30 mouse cellular contexts compared by ENCODE assay signal in the genomic region with DNA sequence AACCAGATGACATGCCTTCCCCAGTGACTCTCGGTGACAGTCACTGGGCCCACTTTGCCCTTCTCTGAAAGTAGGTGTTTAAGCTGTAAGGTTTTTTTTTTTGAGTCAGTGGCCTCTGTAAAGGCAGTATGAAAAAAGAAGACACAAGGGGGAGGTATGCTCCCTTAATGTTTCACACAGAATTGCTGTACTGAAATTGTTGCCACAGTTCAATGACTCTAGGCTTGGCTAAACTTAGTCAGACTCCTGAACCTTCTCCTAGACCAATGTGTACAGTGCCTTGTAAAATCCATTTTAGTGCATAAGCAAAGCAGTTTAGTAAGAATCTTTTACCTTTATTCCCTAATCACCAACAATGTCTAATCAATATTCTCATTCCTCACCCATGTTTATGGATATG.
A peak's percentile ranks its signal among the peaks of the same experiment; 100 is the strongest.
DNase-seq lines count a peak whose midpoint lies in the region; ATAC-seq and TF ChIP-seq lines count a peak whose summit lies in the region.
"Had no signal": no experiment of that assay in that cellular context is flagged by ENCODE, and none has a peak within 500 bp of the region (broad histone marks: within the 10 kb centered on the region; RNA-seq: fewer than 3 reads in every experiment).

No protein-coding gene starts in this region.

- no peak for TF ChIP-seq POLR2A in kidney, adult 2 months (IDR thresholded peaks at IDR 0.05; ENCODE audit: low read depth, low read length)

- peak overlapping the region; percentile 90 for H3K27ac ChIP-seq in kidney, adult 2 months (ENCODE audit: insufficient read depth, low read depth, low read length)
- H3K27ac ChIP-seq: embryonic facial prominence, embryonic 10.5 days; embryonic facial prominence, embryonic 13.5 days; forebrain, embryonic 12.5 days; forebrain, embryonic 15.5 days; heart, embryonic 15.5 days; hindbrain, embryonic 10.5 days; hindbrain, embryonic 13.5 days had no signal

- peaks cover 32% of the 10 kb centered on the region for H3K4me1 ChIP-seq in kidney, adult 2 months (ENCODE audit: control insufficient read depth, insufficient read depth, low read length)
- H3K4me1 ChIP-seq: embryonic facial prominence, embryonic 10.5 days; embryonic facial prominence, embryonic 13.5 days; forebrain, embryonic 15.5 days; heart, embryonic 12.5 days; heart, embryonic 15.5 days; hindbrain, embryonic 10.5 days; hindbrain, embryonic 13.5 days had no signal

- 51% methylated on average over 1 of the region's 1 CpGs for WGBS in kidney, adult 2 months

- DNase-seq in kidney, adult 2 months = peak; percentile 64
- no peak for DNase-seq in kidney, postnatal 10 days
- peak; percentile 28 for DNase-seq in kidney, postnatal 14 days
- no peak for DNase-seq in kidney, postnatal 25 days
- DNase-seq in 3T3-L1 (ENCODE audit: low read depth, low spot score) = peak; percentile 47
- DNase-seq: adrenal gland, adult 8-10 months; adrenal gland, postnatal 25 days; B cell, adult 2 months; cerebellum, adult 11-12 months; cerebellum, adult 8-10 months; cerebellum, postnatal 10 days; cerebellum, postnatal 36 days; embryo, embryonic 11 days; gastrocnemius, postnatal 25 days; heart, adult 18-20 months; heart, postnatal 10 days; heart, postnatal 36 days had no signal

- H3K27me3 ChIP-seq in kidney, adult 2 months (replicated peaks; ENCODE audit: control insufficient read depth, insufficient read depth, low read length) = no peaks in the 10 kb centered on the region
- H3K27me3 ChIP-seq: CH12.LX; forebrain, embryonic 12.5 days; forebrain, embryonic 15.5 days; heart, embryonic 12.5 days; hindbrain, embryonic 13.5 days had no signal

- no peak overlapping the region for H3K4me3 ChIP-seq in kidney, adult 2 months (ENCODE audit: insufficient read depth, low read depth, low read length)
- H3K4me3 ChIP-seq: embryonic facial prominence, embryonic 10.5 days; embryonic facial prominence, embryonic 13.5 days; erythroblast, embryonic 14.5 days; forebrain, embryonic 12.5 days; forebrain, embryonic 15.5 days; heart, embryonic 12.5 days; heart, embryonic 15.5 days; hindbrain, embryonic 10.5 days; hindbrain, embryonic 13.5 days had no signal

- no peak for TF ChIP-seq CTCF in kidney, adult 2 months (conservative IDR thresholded peaks at IDR 0.05; ENCODE audit: insufficient read depth, insufficient read length, low read depth, low read length)

- H3K36me3 ChIP-seq in kidney, adult 2 months (ENCODE audit: control insufficient read depth, insufficient read depth, low read length) = no peaks in the 10 kb centered on the region
- H3K36me3 ChIP-seq: embryonic facial prominence, embryonic 10.5 days; embryonic facial prominence, embryonic 13.5 days; forebrain, embryonic 12.5 days; forebrain, embryonic 15.5 days; G1E; heart, embryonic 12.5 days; heart, embryonic 15.5 days; hindbrain, embryonic 10.5 days; hindbrain, embryonic 13.5 days had no signal

- ATAC-seq in megakaryocyte progenitor cell, adult 5-6 weeks (replicated peaks; ENCODE audit: poor library complexity) = no peak
- ATAC-seq: forebrain, embryonic 15.5 days; hindbrain, embryonic 16.5 days had no signal

Comparison
In these comparisons a context has a peak if more than half of its experiments do, and no peak if none do; other contexts are left out.
1. DNase-seq: peak in kidney, adult 2 months (single experiment), kidney, postnatal 14 days (single experiment) and 3T3-L1 (single experiment); none in kidney, postnatal 10 days (single experiment) and kidney, postnatal 25 days (0 of 2).